In the genomic region with DNA sequence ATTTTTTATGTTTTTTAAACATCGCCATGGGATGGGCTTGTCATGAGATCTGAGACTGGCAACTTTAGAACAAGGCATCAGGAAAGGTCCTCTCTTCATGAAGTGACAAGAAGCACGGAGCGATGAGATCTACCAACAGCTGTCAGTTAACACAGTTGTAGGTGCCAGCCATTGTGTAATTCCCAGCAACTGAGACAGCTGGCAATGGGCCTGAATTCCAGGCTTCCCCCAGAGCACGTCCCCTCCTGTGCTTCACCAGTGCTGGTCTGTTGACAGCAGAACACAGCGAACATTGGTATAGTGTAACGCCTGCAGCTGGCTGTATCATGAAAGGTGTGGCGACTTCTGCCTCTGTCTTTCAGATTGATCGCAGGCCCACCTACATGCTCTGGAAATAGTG, we compare ENCODE assay signal across 9 mouse cellular contexts. TPM values are rescaled to one million over a fixed set of nuclear protein-coding genes. Genes with fewer than 3 reads are reported as not detected.
DNase-seq lines count a peak whose midpoint lies in the region; ATAC-seq and TF ChIP-seq lines count a peak whose summit lies in the region.
"Had no signal": no experiment of that assay in that cellular context is flagged by ENCODE, and none has a peak within 500 bp of the region (broad histone marks: within the 10 kb centered on the region; RNA-seq: fewer than 3 reads in every experiment).

No protein-coding gene starts in this region.

- H3K4me2 ChIP-seq in limb, embryonic 14.5 days (replicated peaks; ENCODE audit: low read depth, low read length, severe bottlenecking): no peak overlapping the region
- H3K4me2 ChIP-seq: hindbrain, embryonic 15.5 days had no signal

- no peaks in the 10 kb centered on the region for H3K4me1 ChIP-seq in kidney, adult 2 months (ENCODE audit: control insufficient read depth, insufficient read depth, low read length)
- peaks cover 3% of the 10 kb centered on the region for H3K4me1 ChIP-seq in heart, adult 2 months (ENCODE audit: control insufficient read depth, insufficient read depth, low read length)
- H3K4me1 ChIP-seq in limb, embryonic 14.5 days (ENCODE audit: control insufficient read depth, insufficient read depth, low read length): no peaks in the 10 kb centered on the region

- no peaks in the 10 kb centered on the region for H3K79me2 ChIP-seq in heart, adult 2 months (replicated peaks; ENCODE audit: control insufficient read depth, insufficient read depth, low read length)

- no peaks in the 10 kb centered on the region for H3K36me3 ChIP-seq in kidney, adult 2 months (ENCODE audit: control insufficient read depth, insufficient read depth, low read length)
- no peaks in the 10 kb centered on the region for H3K36me3 ChIP-seq in heart, adult 2 months (ENCODE audit: control insufficient read depth, insufficient read depth, low read length)
- no peaks in the 10 kb centered on the region for H3K36me3 ChIP-seq in limb, embryonic 14.5 days (ENCODE audit: control insufficient read depth, insufficient read depth, low read length)
- H3K36me3 ChIP-seq: hindbrain, embryonic 15.5 days had no signal

- no peak for TF ChIP-seq POLR2A in kidney, adult 2 months (IDR thresholded peaks at IDR 0.05; ENCODE audit: low read depth, low read length)
- TF ChIP-seq POLR2A in heart, adult 2 months (IDR thresholded peaks at IDR 0.05; ENCODE audit: insufficient read depth, low read depth, low read length): no peak
- no peak for TF ChIP-seq POLR2A in limb, embryonic 14.5 days (IDR thresholded peaks at IDR 0.05; ENCODE audit: borderline replicate concordance, extremely low read depth, insufficient read depth, insufficient read length)

- H3K27ac ChIP-seq in kidney, adult 2 months (ENCODE audit: insufficient read depth, low read depth, low read length): no peak overlapping the region
- H3K27ac ChIP-seq in heart, adult 2 months: no peak overlapping the region
- no peak overlapping the region for H3K27ac ChIP-seq in limb, embryonic 14.5 days (replicated peaks; ENCODE audit: low read depth, low read length)
- H3K27ac ChIP-seq: hindbrain, embryonic 15.5 days had no signal

- WGBS in kidney, adult 2 months: 69% methylated on average over 8 of the region's 8 CpGs
- WGBS in heart, adult 2 months: 38% methylated on average over 8 of the region's 8 CpGs
- WGBS in limb, embryonic 14.5 days: 69% methylated on average over 8 of the region's 8 CpGs

- H3K4me3 ChIP-seq in kidney, adult 2 months (ENCODE audit: insufficient read depth, low read depth, low read length): no peak overlapping the region
- H3K4me3 ChIP-seq in heart, adult 2 months: no peak overlapping the region
- no peak overlapping the region for H3K4me3 ChIP-seq in limb, embryonic 14.5 days (replicated peaks; ENCODE audit: low read length)
- H3K4me3 ChIP-seq: hindbrain, embryonic 15.5 days had no signal

- no peak overlapping the region for H3K9ac ChIP-seq in heart, adult 2 months (ENCODE audit: low read depth, low read length)
- H3K9ac ChIP-seq in limb, embryonic 14.5 days (ENCODE audit: low read depth, low read length, severe bottlenecking): no peak overlapping the region
- H3K9ac ChIP-seq: hindbrain, embryonic 15.5 days had no signal

- peak; percentile 42 for DNase-seq in kidney, adult 2 months
- no peak for DNase-seq in kidney, adult 8-10 months
- DNase-seq in adipocyte (ENCODE audit: low spot score): peak; percentile 65
- DNase-seq in heart, adult 2 months: peak; percentile 43 to 63
- DNase-seq in limb, embryonic 14.5 days (ENCODE audit: low spot score): peak; percentile 75
- no peak for DNase-seq in urinary bladder, postnatal 10 days (ENCODE audit: low spot score)
- no peak for DNase-seq in natural killer cell, adult 2 months (ENCODE audit: low spot score in 2 of 2)
- DNase-seq in frontal cortex, postnatal 25 days (ENCODE audit: low spot score in 2 of 2): no peak

- intact Hi-C loops in heart, adult 2 months (cut with DNase I): no loop called here

- peak; percentile 80; the same call in 1 of the 2 replicates for ATAC-seq in limb, embryonic 14.5 days (ENCODE audit: low FRiP score, low read depth)

- no peak for TF ChIP-seq EP300 in heart, adult 2 months (IDR thresholded peaks at IDR 0.05; ENCODE audit: insufficient read depth, low read depth, low read length)

- no peaks in the 10 kb centered on the region for H3K9me3 ChIP-seq in limb, embryonic 14.5 days (ENCODE audit: control insufficient read depth, low read length)
- H3K9me3 ChIP-seq: hindbrain, embryonic 15.5 days had no signal

- H3K27me3 ChIP-seq in kidney, adult 2 months (replicated peaks; ENCODE audit: control insufficient read depth, insufficient read depth, low read length): no peaks in the 10 kb centered on the region
- H3K27me3 ChIP-seq in heart, adult 2 months (ENCODE audit: control insufficient read depth, insufficient read depth, low read length): no peaks in the 10 kb centered on the region
- H3K27me3 ChIP-seq in limb, embryonic 14.5 days (ENCODE audit: control insufficient read depth, insufficient read depth, low read length): no peaks in the 10 kb centered on the region
- H3K27me3 ChIP-seq: hindbrain, embryonic 15.5 days had no signal

- TF ChIP-seq CTCF in kidney, adult 2 months (conservative IDR thresholded peaks at IDR 0.05; ENCODE audit: insufficient read depth, insufficient read length, low read depth, low read length): no peak
- no peak for TF ChIP-seq CTCF in heart, adult 2 months (IDR thresholded peaks at IDR 0.05)

RNA-seq across cellular contexts. Expression of gene Znrf2, which starts 45.5 kb away (rescaled TPM):
- 17.0 and 18.1 TPM in 2 replicates for polyA plus RNA-seq in kidney, adult 2 months (2012; rRNA removed)
- total RNA-seq in heart, adult 2 months (2021): 10 to 100 TPM; 12.1 to 22.1 TPM
- 5.4 and 9.8 TPM in 2 replicates for polyA plus RNA-seq in heart, adult 2 months (2012; rRNA removed)
- 5.7 and 6.3 TPM in 2 replicates for polyA plus RNA-seq in limb, embryonic 14.5 days (2012; rRNA removed)
- 5.3 and 5.5 TPM in 2 replicates for polyA plus RNA-seq in limb, embryonic 14.5 days (2014; fragmentation: Nextera tagmentation; extraction: Ambion mirVana)

Comparison
In these comparisons a context has a peak if more than half of its experiments do, and no peak if none do; other contexts are left out.
1. DNase-seq: peak in kidney, adult 2 months (single experiment), adipocyte (single experiment), heart, adult 2 months (2 of 2) and limb, embryonic 14.5 days (single experiment); none in kidney, adult 8-10 months (0 of 2), urinary bladder, postnatal 10 days (single experiment), natural killer cell, adult 2 months (0 of 2) and frontal cortex, postnatal 25 days (0 of 2).